Mouse (Mus musculus) CD4-positive helper T cell, adult 2 months (primary cell): ENCODE measurements around the gene Rbbp6.

Experiments
- DNase-seq: peaks from one replicate; pipeline ENCODE4 v3.0.0-alpha.2; 2012; ENCODE audit warnings: low read depth, missing footprints, low spot score

The Rbbp6 gene

GRCm38 (mm10) chr7:123046473-123047091 is 81.1 kb downstream of the Rbbp6 start:
- no peak for DNase-seq
